Mouse (Mus musculus) CH12.LX (cell line): ENCODE measurements around the gene Pitpnm2.

Experiments used
- CTCF ChIP-seq, 2 experiments: IDR thresholded peaks in 1 of 2; conservative IDR thresholded peaks in 1 of 2; 2 replicates each; pipeline ENCODE4 v1.5.1; 2011 to 2012; ENCODE audit warnings: low read depth in 2 of 2, low read length in 2 of 2, improper control_type of control experiment in 1 of 2, inconsistent platforms in 1 of 2, mild to moderate bottlenecking in 1 of 2, moderate library complexity in 1 of 2
- EP300 ChIP-seq: IDR thresholded peaks from 2 replicates; pipeline ENCODE4 v1.6.1; 2011; ENCODE audit warnings: low read length, improper control_type of control experiment
- ETS1 ChIP-seq: conservative IDR thresholded peaks from 2 replicates; pipeline ENCODE4 v1.6.1; 2012; ENCODE audit warnings: low read depth, mild to moderate bottlenecking, inconsistent platforms, low read length, improper control_type of control experiment, moderate library complexity
- KAT2A ChIP-seq: IDR thresholded peaks from 2 replicates; pipeline ENCODE4 v1.6.1; 2012; ENCODE audit warnings: low read length, improper control_type of control experiment, inconsistent platforms; ENCODE audit not compliant: insufficient replicate concordance
- MAX ChIP-seq: IDR thresholded peaks from 2 replicates; pipeline ENCODE4 v1.6.1; 2011; ENCODE audit warnings: low read length, improper control_type of control experiment
- MAZ ChIP-seq: IDR thresholded peaks from 2 replicates; pipeline ENCODE4 v1.6.1; 2012; ENCODE audit warnings: low read depth, mild to moderate bottlenecking, inconsistent platforms, low read length, improper control_type of control experiment, moderate library complexity
- MEF2A ChIP-seq: IDR thresholded peaks from 2 replicates; pipeline ENCODE4 v1.6.1; 2014; ENCODE audit warnings: low read depth, mild to moderate bottlenecking, inconsistent platforms, low read length, improper control_type of control experiment, borderline replicate concordance
- POLR2A ChIP-seq: IDR thresholded peaks from 2 replicates; pipeline ENCODE4 v1.6.1; 2011; ENCODE audit warnings: low read depth, mild to moderate bottlenecking, improper control_type of control experiment, low read length

- TF ChIP-seq MAX (no peak), POLR2A (no peak), EP300 (no peak), CTCF (conservative IDR thresholded peaks at IDR 0.05 in 1 of 2, IDR thresholded peaks at IDR 0.05 in 1 of 2; ENCODE audit: low read depth in 2 of 2, low read length in 2 of 2) (no peak), KAT2A (no peak), MAZ (no peak), ETS1 (no peak), MEF2A (no peak)
Observed at GRCm38 (mm10) chr5:124168428-124169223, 80.9 kb downstream of the Pitpnm2 start.
